Mouse (Mus musculus) MEL (cell line): Measurements from ENCODE around the gene Lrrc3b. TPM values are rescaled to one million over a fixed set of nuclear protein-coding genes. Genes with fewer than 3 reads are reported as not detected.

Experiments used
- DNase-seq: peaks from one replicate; pipeline ENCODE4 v3.0.0; 2011; ENCODE audit warnings: low read depth, low spot score
- H3K27ac ChIP-seq: 2 replicates; pipeline ENCODE4 v1.5.1; 2012; ENCODE audit warnings: low read depth, mild to moderate bottlenecking, control low read depth, low read length, moderate library complexity; ENCODE audit not compliant: control insufficient read depth
- H3K27me3 ChIP-seq, 2 experiments: fragments of 150-350 bp in 1 of 2; sonication (generic) in 1 of 2; 2 replicates each; pipeline ENCODE4 v1.6.1; 2012; ENCODE audit warnings: low read length in 2 of 2, mild to moderate bottlenecking in 2 of 2, improper control_type of control experiment in 1 of 2, moderate library complexity in 1 of 2; ENCODE audit not compliant: insufficient read depth in 2 of 2, control insufficient read depth in 1 of 2
- H3K36me3 ChIP-seq, 2 experiments: 2 replicates each; pipeline ENCODE4 v1.6.1; 2012 to 2014; ENCODE audit warnings: low read length in 2 of 2, improper control_type of control experiment in 1 of 2, inconsistent platforms in 1 of 2, mild to moderate bottlenecking in 1 of 2; ENCODE audit not compliant: insufficient read depth in 2 of 2, control insufficient read depth in 1 of 2
- H3K4me1 ChIP-seq, 2 experiments: fragments of 150-350 bp in 1 of 2; sonication (generic) in 1 of 2; 2 replicates each; pipeline ENCODE4 v1.6.1; 2012; ENCODE audit warnings: low read length in 2 of 2, improper control_type of control experiment in 1 of 2, mild to moderate bottlenecking in 1 of 2; ENCODE audit not compliant: insufficient read depth in 2 of 2, control insufficient read depth in 1 of 2
- H3K4me3 ChIP-seq, 2 experiments: fragments of 150-350 bp in 1 of 2; sonication (generic) in 1 of 2; 2 replicates each; pipeline ENCODE4 v1.5.1; 2012; ENCODE audit warnings: low read depth in 2 of 2, low read length in 2 of 2, mild to moderate bottlenecking in 2 of 2, moderate library complexity in 2 of 2, control low read depth in 1 of 2, improper control_type of control experiment in 1 of 2; ENCODE audit not compliant: control insufficient read depth in 1 of 2, insufficient read depth in 1 of 2
- H3K79me2 ChIP-seq: 2 replicates; pipeline ENCODE4 v1.6.1; 2012; ENCODE audit warnings: mild to moderate bottlenecking, low read length, moderate library complexity; ENCODE audit not compliant: control insufficient read depth, poor library complexity, insufficient read depth
- H3K9ac ChIP-seq: 2 replicates; pipeline ENCODE4 v1.6.1; 2012; ENCODE audit warnings: low read depth, mild to moderate bottlenecking, control low read depth, low read length, moderate library complexity; ENCODE audit not compliant: control insufficient read depth, poor library complexity, severe bottlenecking
- H3K9me3 ChIP-seq: fragments of 150-350 bp; sonication (generic); replicated peaks from 2 replicates; pipeline ENCODE4 v1.6.1; 2012; ENCODE audit warnings: mild to moderate bottlenecking, low read length, improper control_type of control experiment, moderate library complexity; ENCODE audit not compliant: insufficient read depth
- BHLHE40 ChIP-seq: IDR thresholded peaks from 2 replicates; pipeline ENCODE4 v1.6.1; 2012; ENCODE audit warnings: low read depth, mild to moderate bottlenecking, inconsistent platforms, low read length, improper control_type of control experiment, borderline replicate concordance
- CHD2 ChIP-seq: IDR thresholded peaks from 2 replicates; pipeline ENCODE4 v1.6.1; 2011; ENCODE audit warnings: low read length, improper control_type of control experiment
- E2F4 ChIP-seq: IDR thresholded peaks from 2 replicates; pipeline ENCODE4 v1.6.1; 2011; ENCODE audit warnings: low read depth, low read length, improper control_type of control experiment, borderline replicate concordance
- EP300 ChIP-seq, 2 experiments: IDR thresholded peaks; 2 replicates each; pipeline ENCODE4 v1.6.1; 2011; ENCODE audit warnings: improper control_type of control experiment in 2 of 2, low read length in 2 of 2, low read depth in 1 of 2, mild to moderate bottlenecking in 1 of 2
- GABPA ChIP-seq: IDR thresholded peaks from 2 replicates; pipeline ENCODE4 v1.6.1; 2012; ENCODE audit warnings: low read depth, mild to moderate bottlenecking, inconsistent platforms, low read length, improper control_type of control experiment, moderate library complexity
- GATA1 ChIP-seq: IDR thresholded peaks from 2 replicates; pipeline ENCODE4 v1.6.1; 2011; ENCODE audit warnings: low read depth, low read length, improper control_type of control experiment
- HCFC1 ChIP-seq: IDR thresholded peaks from 2 replicates; pipeline ENCODE4 v1.6.1; 2012; ENCODE audit warnings: low read depth, mild to moderate bottlenecking, inconsistent platforms, low read length, improper control_type of control experiment, moderate library complexity
- KAT2A ChIP-seq: conservative IDR thresholded peaks from 2 replicates; pipeline ENCODE4 v1.6.1; 2012; ENCODE audit warnings: low read depth, low read length, improper control_type of control experiment, inconsistent platforms
- MAZ ChIP-seq: IDR thresholded peaks from 2 replicates; pipeline ENCODE4 v1.6.1; 2012; ENCODE audit warnings: low read depth, mild to moderate bottlenecking, inconsistent platforms, low read length, improper control_type of control experiment
- MEF2A ChIP-seq: IDR thresholded peaks from 2 replicates; pipeline ENCODE4 v1.6.1; 2014; ENCODE audit warnings: low read depth, mild to moderate bottlenecking, inconsistent platforms, low read length, improper control_type of control experiment; ENCODE audit not compliant: poor library complexity, insufficient replicate concordance, severe bottlenecking; ENCODE audit errors: extremely low read depth
- MYC ChIP-seq: IDR thresholded peaks from 2 replicates; pipeline ENCODE4 v1.6.1; 2011; ENCODE audit warnings: low read depth, mild to moderate bottlenecking, low read length, improper control_type of control experiment, moderate library complexity
- NRF1 ChIP-seq: IDR thresholded peaks from 2 replicates; pipeline ENCODE4 v1.6.1; 2014; ENCODE audit warnings: low read depth, mild to moderate bottlenecking, inconsistent platforms, low read length, improper control_type of control experiment, moderate library complexity; ENCODE audit not compliant: poor library complexity, insufficient read depth, severe bottlenecking
- POLR2AphosphoS5 ChIP-seq: IDR thresholded peaks from 2 replicates; pipeline ENCODE4 v1.6.1; 2012; ENCODE audit warnings: low read depth, borderline replicate concordance, mild to moderate bottlenecking, inconsistent platforms, low read length, moderate library complexity, mixed read lengths
- SIN3A ChIP-seq: IDR thresholded peaks from 2 replicates; pipeline ENCODE4 v1.6.1; 2012; ENCODE audit warnings: low read length, improper control_type of control experiment, inconsistent platforms
- TAL1 ChIP-seq: IDR thresholded peaks from 2 replicates; pipeline ENCODE4 v1.6.1; 2012; ENCODE audit warnings: mild to moderate bottlenecking, inconsistent platforms, low read length, moderate library complexity, mixed read lengths
- TBP ChIP-seq: IDR thresholded peaks from 2 replicates; pipeline ENCODE4 v1.8.0; 2011; ENCODE audit warnings: low read depth, low read length, improper control_type of control experiment
- USF1 ChIP-seq: IDR thresholded peaks from 2 replicates; pipeline ENCODE4 v1.6.1; 2014; ENCODE audit warnings: low read depth, mild to moderate bottlenecking, inconsistent platforms, low read length, improper control_type of control experiment, moderate library complexity
- USF2 ChIP-seq, 2 experiments: IDR thresholded peaks; 2 replicates each; pipeline ENCODE4 v1.6.1; 2011 to 2012; ENCODE audit warnings: improper control_type of control experiment in 2 of 2, low read length in 2 of 2, borderline replicate concordance in 1 of 2, inconsistent platforms in 1 of 2, low read depth in 1 of 2, mild to moderate bottlenecking in 1 of 2; ENCODE audit not compliant: insufficient read depth in 1 of 2
- ZC3H11A ChIP-seq: IDR thresholded peaks from 2 replicates; pipeline ENCODE4 v1.6.1; 2012; ENCODE audit warnings: low read depth, mild to moderate bottlenecking, inconsistent platforms, low read length, improper control_type of control experiment
- ZKSCAN1 ChIP-seq: IDR thresholded peaks from 2 replicates; pipeline ENCODE4 v1.6.1; 2012; ENCODE audit warnings: low read depth, mild to moderate bottlenecking, inconsistent platforms, low read length, improper control_type of control experiment, moderate library complexity
- ZMIZ1 ChIP-seq: IDR thresholded peaks from 2 replicates; pipeline ENCODE4 v1.6.1; 2012; ENCODE audit warnings: low read depth, mild to moderate bottlenecking, inconsistent platforms, low read length, improper control_type of control experiment, moderate library complexity
- ZNF384 ChIP-seq: IDR thresholded peaks from 2 replicates; pipeline ENCODE4 v1.6.1; 2012; ENCODE audit warnings: low read depth, mild to moderate bottlenecking, inconsistent platforms, low read length, improper control_type of control experiment
- polyA plus RNA-seq, 2 experiments: library from polyadenylated mRNA; stranded (reverse) in 1 of 2; unstranded in 1 of 2; fragments of >175 nt in 1 of 2; fragments of >200 nt in 1 of 2; gene quantifications; 2 replicates each; pipeline versions ENCODE4 v1.2.1 to v1.2.4; 2012; ENCODE audit warnings: low replicate concordance in 2 of 2, low read depth in 1 of 2; ENCODE audit not compliant: insufficient read length in 2 of 2, insufficient read depth in 1 of 2, missing spikeins in 1 of 2
- total RNA-seq: library from RNA; depleted of rRNA; stranded (reverse); fragments of 300-350 nt; gene quantifications from 2 replicates; pipeline ENCODE4 v1.2.3, GENCODE M21; 2012

The Lrrc3b gene
- total and polyA plus RNA-seq, 3 experiments, result not detected

GRCm38 (mm10) chr14:15333130-15333529, 105.7 kb downstream of the Lrrc3b start:
- no peak for DNase-seq
- TF ChIP-seq USF1 (no peak), BHLHE40 (no peak), KAT2A (no peak), HCFC1 (no peak), MYC (no peak), GATA1 (no peak), NRF1 (no peak), GABPA (no peak), TAL1 (no peak)
- Histone ChIP-seq H3K27me3 (no peaks in the 10 kb centered on the region), H3K9ac (no peak overlapping the region), H3K9me3 (no peaks in the 10 kb centered on the region), H3K4me1 (no peaks in the 10 kb centered on the region), H3K4me3 (no peak overlapping the region), H3K36me3 (no peaks in the 10 kb centered on the region), H3K27ac (no peak overlapping the region), H3K79me2 (no peaks in the 10 kb centered on the region)

- Histone ChIP-seq H3K79me2 (no peaks in the 10 kb centered on the region), H3K4me3 (no peak overlapping the region)
- DNase-seq, result no peak
Observed at GRCm38 (mm10) chr14:15331370-15331769, 107.4 kb downstream of the Lrrc3b start.

GRCm38 (mm10) chr14:15330155-15330554, 108.6 kb downstream of the Lrrc3b start:
- no peak overlapping the region for H3K27ac ChIP-seq
- H3K4me3 ChIP-seq, result no peak overlapping the region
- H3K27me3 ChIP-seq, result no peaks in the 10 kb centered on the region
- no peaks in the 10 kb centered on the region for H3K36me3 ChIP-seq
- TF ChIP-seq POLR2AphosphoS5 (no peak), TBP (no peak), SIN3A (no peak), NRF1 (no peak), MEF2A (no peak), USF2 (IDR thresholded peaks at IDR 0.05; ENCODE audit: borderline replicate concordance in 1 of 2, insufficient read depth in 1 of 2, low read depth in 1 of 2, low read length in 2 of 2) (no peak), TAL1 (no peak), ZNF384 (no peak), E2F4 (no peak), ZKSCAN1 (no peak), EP300 (IDR thresholded peaks at IDR 0.05; ENCODE audit: low read depth in 1 of 2, low read length in 2 of 2) (no peak), ZC3H11A (no peak), CHD2 (no peak)
- TF ChIP-seq, all 39 proteins: peak for 0
- no peaks in the 10 kb centered on the region for H3K4me1 ChIP-seq
- no peak overlapping the region for H3K9ac ChIP-seq
- no peak for DNase-seq
- no peaks in the 10 kb centered on the region for H3K79me2 ChIP-seq
- no peaks in the 10 kb centered on the region for H3K9me3 ChIP-seq

More at GRCm38 (mm10) chr14:15331370-15331769, 107.4 kb downstream of the Lrrc3b start:
- no peaks in the 10 kb centered on the region for H3K4me1 ChIP-seq
- no peaks in the 10 kb centered on the region for H3K36me3 ChIP-seq
- no peak overlapping the region for H3K27ac ChIP-seq
- no peaks in the 10 kb centered on the region for H3K27me3 ChIP-seq
- H3K9me3 ChIP-seq, result no peaks in the 10 kb centered on the region
- no peak overlapping the region for H3K9ac ChIP-seq
- no peak for TF ChIP-seq MAZ
- TF ChIP-seq ZMIZ1, result no peak
- TF ChIP-seq USF2 (IDR thresholded peaks at IDR 0.05; ENCODE audit: borderline replicate concordance in 1 of 2, insufficient read depth in 1 of 2, low read depth in 1 of 2, low read length in 2 of 2), result no peak
- no peak for TF ChIP-seq BHLHE40
